Mouse (Mus musculus) MEL (cell line): ENCODE data around the gene Pradc1.

Experiments used
- CHD1 ChIP-seq: IDR thresholded peaks from 2 replicates; pipeline ENCODE4 v1.6.1; 2012; ENCODE audit warnings: low read depth, mild to moderate bottlenecking, inconsistent platforms, low read length, improper control_type of control experiment
- CTCF ChIP-seq, 3 experiments: IDR thresholded peaks in 2 of 3; conservative IDR thresholded peaks in 1 of 3; 2 replicates each; pipeline ENCODE4 v1.5.1; 2011 to 2012; ENCODE audit warnings: low read length in 3 of 3, low read depth in 2 of 3, mild to moderate bottlenecking in 2 of 3, improper control_type of control experiment in 1 of 3, inconsistent platforms in 1 of 3, mixed read lengths in 1 of 3, moderate library complexity in 1 of 3; ENCODE audit not compliant: control insufficient read depth in 1 of 3, insufficient read depth in 1 of 3, poor library complexity in 1 of 3, severe bottlenecking in 1 of 3
- GATA1 ChIP-seq: IDR thresholded peaks from 2 replicates; pipeline ENCODE4 v1.6.1; 2011; ENCODE audit warnings: low read depth, low read length, improper control_type of control experiment
- TCF12 ChIP-seq: IDR thresholded peaks from 2 replicates; pipeline ENCODE4 v1.6.1; 2014; ENCODE audit warnings: low read depth, mild to moderate bottlenecking, inconsistent platforms, low read length, improper control_type of control experiment, moderate library complexity

DNA sequence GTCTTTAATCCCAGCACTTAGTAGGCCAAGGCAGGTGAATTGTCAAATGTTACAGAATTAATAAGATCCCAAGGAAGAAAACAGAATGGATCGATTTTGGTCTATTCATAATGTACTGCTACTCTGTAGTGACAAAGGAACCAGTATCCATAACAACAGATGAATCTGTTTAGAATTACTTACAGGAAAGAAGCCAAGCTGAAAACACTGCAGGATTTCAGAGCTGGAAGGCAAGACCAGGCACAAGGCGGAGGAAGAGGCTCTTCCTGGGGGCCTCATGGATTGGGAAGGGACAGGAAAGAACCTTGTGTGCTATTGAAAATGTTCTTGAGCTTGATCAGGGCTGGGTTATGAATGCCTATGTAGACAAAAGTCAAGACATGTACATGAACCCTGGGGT, 34.0 kb upstream of the Pradc1 start:
- no peak for TF ChIP-seq CTCF (IDR thresholded peaks at IDR 0.05 in 2 of 3, conservative IDR thresholded peaks at IDR 0.05 in 1 of 3; ENCODE audit: control insufficient read depth in 1 of 3, insufficient read depth in 1 of 3, low read depth in 2 of 3, low read length in 3 of 3, poor library complexity in 1 of 3, severe bottlenecking in 1 of 3)
- no peak for TF ChIP-seq CHD1
- no peak for TF ChIP-seq GATA1
- TF ChIP-seq TCF12: no peak
